Mouse (Mus musculus) urinary bladder, postnatal 36 days (tissue): Measurements from ENCODE around the gene Olfr1307.

Experiments used
- DNase-seq, 2 experiments: peaks; one replicate each; pipeline ENCODE4 v3.0.0; 2022; ENCODE audit warnings: low spot score in 2 of 2, mixed read lengths in 1 of 2

Gene Olfr1307

GRCm38 (mm10) chr2:111949340-111949739 lies at the start of gene Olfr1307:
Olfr1307 (minus strand) TSS chr2:111949440.
- no peak for DNase-seq

- no peak for DNase-seq
These were observed 40.9 kb upstream of the Olfr1307 start, which contains the start of gene Olfr1309 for GRCm38 (mm10) chr2:111990181-111990580. Olfr1309 (minus strand) TSS chr2:111990281.

GRCm38 (mm10) chr2:111964844-111965243 lies 15.6 kb upstream of the Olfr1307 start, which contains the start of gene Olfr1308:
Olfr1308 (minus strand) TSS chr2:111964944.
- no peak for DNase-seq

GRCm38 (mm10) chr2:111916171-111916570 lies 33.1 kb downstream of the Olfr1307 start, which contains the start of gene Olfr1306:
Olfr1306 (minus strand) TSS chr2:111916271.
- no peak for DNase-seq
